Mouse (Mus musculus) ES-Bruce4 (cell line): ENCODE data around the gene Rab5if. TPM values are rescaled to one million over a fixed set of nuclear protein-coding genes. Genes with fewer than 3 reads are reported as not detected.

Experiments
- H3K27ac ChIP-seq: 2 replicates; pipeline ENCODE4 v1.5.1; 2012; ENCODE audit warnings: low read length, inconsistent platforms; ENCODE audit not compliant: insufficient read depth
- H3K27me3 ChIP-seq: 2 replicates; pipeline ENCODE4 v1.6.1; 2012; ENCODE audit warnings: mild to moderate bottlenecking, low read length, inconsistent platforms; ENCODE audit not compliant: control insufficient read depth, poor library complexity, insufficient read depth, severe bottlenecking
- H3K36me3 ChIP-seq: 2 replicates; pipeline ENCODE4 v1.6.1; 2012; ENCODE audit warnings: inconsistent platforms, mild to moderate bottlenecking, low read length, moderate library complexity; ENCODE audit not compliant: control insufficient read depth, poor library complexity, insufficient read depth, severe bottlenecking
- H3K4me1 ChIP-seq: one replicate; pipeline ENCODE4 v1.8.1; 2011; ENCODE audit warnings: low read length; ENCODE audit not compliant: control insufficient read depth, insufficient read depth
- H3K4me3 ChIP-seq: 2 replicates; pipeline ENCODE4 v1.5.1; 2011; ENCODE audit warnings: low read depth, mild to moderate bottlenecking, low read length
- H3K9ac ChIP-seq: 2 replicates; pipeline ENCODE4 v1.6.1; 2012; ENCODE audit warnings: low read depth, mild to moderate bottlenecking, inconsistent platforms; ENCODE audit not compliant: poor library complexity, severe bottlenecking
- H3K9me3 ChIP-seq: replicated peaks from 2 replicates; pipeline ENCODE4 v1.6.1; 2012; ENCODE audit warnings: mild to moderate bottlenecking, low read length, inconsistent platforms; ENCODE audit not compliant: control insufficient read depth, poor library complexity, insufficient read depth, severe bottlenecking
- CTCF ChIP-seq: IDR thresholded peaks from one replicate; pipeline ENCODE4 v1.8.1; 2011; ENCODE audit warnings: low read depth, low read length
- EP300 ChIP-seq: IDR thresholded peaks from 2 replicates; pipeline ENCODE4 v1.6.1; 2011; ENCODE audit warnings: low read depth, low read length; ENCODE audit not compliant: insufficient read depth
- POLR2A ChIP-seq: IDR thresholded peaks from one replicate; pipeline ENCODE4 v1.8.1; 2011; ENCODE audit warnings: low read length; ENCODE audit not compliant: insufficient read depth
- polyA plus RNA-seq: library from polyadenylated mRNA; stranded (reverse); fragments of >200 nt; gene quantifications from 2 replicates; pipeline ENCODE4 v1.2.4, GENCODE M21; 2011; ENCODE audit warnings: low read depth; ENCODE audit not compliant: missing spikeins, insufficient read depth, insufficient read length

The Rab5if gene
- polyA plus RNA-seq, 1 experiment = 98.2 TPM

DNA sequence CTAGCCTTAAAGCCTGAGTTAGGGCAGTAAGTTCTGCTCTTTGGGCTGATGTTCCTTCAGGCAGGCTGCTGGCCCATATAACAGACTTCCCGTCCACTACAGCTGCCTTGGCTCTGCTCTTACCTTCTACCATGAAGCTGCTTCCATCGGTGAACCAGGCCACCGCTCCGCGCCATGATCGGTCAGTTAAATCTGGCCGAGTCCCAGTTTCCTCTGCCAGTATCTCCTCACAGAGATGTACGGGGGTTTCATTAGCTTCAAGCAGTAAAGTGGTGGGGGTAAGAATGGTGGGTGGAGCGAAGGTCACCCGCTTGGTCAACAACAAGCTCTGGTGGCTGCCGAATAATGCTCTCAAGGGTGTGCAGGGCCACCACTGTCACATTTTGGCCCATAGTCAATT, 28.6 kb upstream of the Rab5if start:
- H3K4me1 ChIP-seq = no peaks in the 10 kb centered on the region
- H3K4me3 ChIP-seq = no peak overlapping the region
- no peak overlapping the region for H3K9ac ChIP-seq
- peaks cover 16% of the 10 kb centered on the region for H3K9me3 ChIP-seq
- peaks cover 47% of the 10 kb centered on the region for H3K36me3 ChIP-seq
- H3K27me3 ChIP-seq = no peaks in the 10 kb centered on the region
- TF ChIP-seq POLR2A (no peak), CTCF (no peak), EP300 (no peak)
- H3K27ac ChIP-seq = no peak overlapping the region

DNA sequence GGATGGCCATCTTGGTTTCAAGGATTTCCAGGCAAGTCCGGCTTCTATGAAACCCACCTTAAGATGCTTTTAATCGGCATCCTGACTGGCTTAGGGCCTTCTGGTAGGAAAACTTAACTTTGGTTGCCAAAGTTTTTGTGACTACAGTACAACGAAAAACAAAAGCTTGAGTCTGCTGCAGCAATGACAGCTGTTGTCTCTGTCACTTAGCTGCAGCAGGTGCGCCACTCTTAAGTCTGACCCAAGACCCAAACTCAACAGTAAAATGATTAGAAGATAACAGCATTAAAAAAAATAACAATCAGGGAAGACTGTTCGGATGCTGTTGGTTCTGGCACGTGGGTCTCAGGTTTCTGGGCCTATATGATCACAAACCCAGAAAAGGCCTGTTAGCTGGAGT, 24.1 kb upstream of the Rab5if start:
- H3K9me3 ChIP-seq = no peaks in the 10 kb centered on the region
- H3K9ac ChIP-seq = peak overlapping the region; percentile 71
- H3K27me3 ChIP-seq = no peaks in the 10 kb centered on the region
- no peaks in the 10 kb centered on the region for H3K4me1 ChIP-seq
- no peak for TF ChIP-seq POLR2A
- TF ChIP-seq CTCF = no peak
- no peak for TF ChIP-seq EP300
- H3K4me3 ChIP-seq = peak overlapping the region; percentile 89
- no peak overlapping the region for H3K27ac ChIP-seq
- peaks cover 22% of the 10 kb centered on the region for H3K36me3 ChIP-seq

DNA sequence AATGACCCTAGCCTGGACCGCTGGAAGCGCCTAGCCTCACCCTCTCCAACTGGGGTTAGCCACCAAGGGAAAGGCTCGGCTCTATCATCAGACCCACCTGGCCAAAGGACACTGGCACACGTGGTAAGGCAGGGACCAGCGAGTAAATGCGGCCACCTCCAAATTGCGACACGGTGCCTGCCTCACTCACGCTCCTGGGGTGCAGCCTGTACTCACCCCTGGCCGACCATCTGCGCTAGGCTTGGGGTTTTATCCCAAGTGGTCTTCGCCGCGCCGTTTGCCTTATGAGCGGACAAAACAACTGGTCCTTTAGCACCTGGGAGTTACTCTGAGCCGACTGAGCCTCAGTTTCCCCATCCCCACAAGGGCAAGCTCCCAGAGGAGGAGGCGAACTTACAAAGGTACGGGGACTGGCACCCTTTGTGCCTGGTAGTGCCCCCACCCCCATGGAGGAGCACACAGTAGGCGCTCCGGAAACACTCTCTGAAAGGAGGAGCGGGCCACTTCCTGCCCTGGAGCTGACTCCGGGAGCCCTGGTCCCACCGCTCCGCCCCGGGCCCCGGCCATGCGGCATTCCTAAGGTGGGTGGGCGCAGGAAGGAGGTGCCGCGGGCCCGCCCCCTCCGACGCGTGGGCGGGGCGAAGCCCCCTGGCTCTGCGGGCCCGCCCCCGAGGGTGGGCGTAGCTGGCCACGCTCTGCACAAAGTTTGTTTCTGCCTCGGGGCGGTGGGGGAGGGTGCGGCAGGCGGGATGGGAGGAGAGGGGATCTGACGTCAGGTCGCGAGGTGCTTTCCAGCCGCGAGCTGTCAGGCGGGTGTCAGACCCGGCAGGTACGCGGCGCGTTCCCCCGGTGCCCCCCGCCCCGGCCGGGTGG, 23.4 kb upstream of the Rab5if start, which contains the start of gene Tgif2:
Gene Tgif2 (plus strand): TSS at position 689 of the 873 bp plus-strand sequence.
- H3K27ac ChIP-seq = peak within 1 kb of the TSS; percentile 64
- no peaks in the 10 kb centered on the region for H3K9me3 ChIP-seq
- H3K27me3 ChIP-seq = no peaks in the 10 kb centered on the region
- H3K36me3 ChIP-seq = peaks cover 16% of the 10 kb centered on the region
- TF ChIP-seq CTCF = no peak
- TF ChIP-seq POLR2A = no peak
- peak; percentile 72; the same call in 1 of the 2 replicates for TF ChIP-seq EP300
- H3K4me3 ChIP-seq = peak within 1 kb of the TSS; percentile 89
- no peaks in the 10 kb centered on the region for H3K4me1 ChIP-seq
- peak within 1 kb of the TSS; percentile 90 for H3K9ac ChIP-seq

DNA sequence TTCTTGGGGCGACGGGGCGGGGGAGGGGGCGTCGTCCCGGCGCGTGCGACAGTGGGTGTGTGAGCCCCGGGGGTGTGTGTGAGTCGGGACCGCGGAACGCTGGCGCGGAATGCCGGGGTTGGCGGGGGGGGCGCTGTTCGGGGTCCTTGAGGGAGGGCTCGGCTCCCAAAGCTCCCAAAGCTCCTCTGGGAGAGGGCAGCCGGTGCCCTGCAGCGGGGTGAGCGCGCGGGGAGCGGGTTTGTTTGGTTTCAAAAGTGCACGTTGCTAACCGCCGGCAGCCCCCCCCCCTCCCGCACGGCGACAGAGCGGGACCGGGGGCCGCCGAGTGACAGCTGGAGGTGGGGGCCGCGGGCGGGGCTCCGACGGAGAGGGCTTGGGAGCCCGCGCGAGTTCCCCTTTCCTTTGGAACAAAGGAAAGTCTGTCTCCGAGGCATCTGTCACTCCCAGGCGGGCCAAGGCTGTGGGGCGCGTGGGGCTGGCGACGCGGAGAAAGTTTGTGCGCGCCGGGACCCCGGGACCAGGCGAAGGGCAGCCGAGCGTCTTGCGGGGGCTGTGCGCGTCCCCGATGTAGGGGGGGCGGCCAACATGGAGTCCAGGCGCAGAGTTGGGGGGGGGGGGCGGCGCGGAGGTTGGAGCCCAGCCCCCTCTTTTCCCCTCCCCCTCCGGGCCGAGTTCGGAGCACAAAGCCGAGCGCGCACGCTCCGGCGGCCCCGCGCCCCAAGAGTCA, 22.5 kb upstream of the Rab5if start:
- Histone ChIP-seq H3K4me1 (peaks cover 4% of the 10 kb centered on the region), H3K36me3 (peaks cover 9% of the 10 kb centered on the region)

DNA sequence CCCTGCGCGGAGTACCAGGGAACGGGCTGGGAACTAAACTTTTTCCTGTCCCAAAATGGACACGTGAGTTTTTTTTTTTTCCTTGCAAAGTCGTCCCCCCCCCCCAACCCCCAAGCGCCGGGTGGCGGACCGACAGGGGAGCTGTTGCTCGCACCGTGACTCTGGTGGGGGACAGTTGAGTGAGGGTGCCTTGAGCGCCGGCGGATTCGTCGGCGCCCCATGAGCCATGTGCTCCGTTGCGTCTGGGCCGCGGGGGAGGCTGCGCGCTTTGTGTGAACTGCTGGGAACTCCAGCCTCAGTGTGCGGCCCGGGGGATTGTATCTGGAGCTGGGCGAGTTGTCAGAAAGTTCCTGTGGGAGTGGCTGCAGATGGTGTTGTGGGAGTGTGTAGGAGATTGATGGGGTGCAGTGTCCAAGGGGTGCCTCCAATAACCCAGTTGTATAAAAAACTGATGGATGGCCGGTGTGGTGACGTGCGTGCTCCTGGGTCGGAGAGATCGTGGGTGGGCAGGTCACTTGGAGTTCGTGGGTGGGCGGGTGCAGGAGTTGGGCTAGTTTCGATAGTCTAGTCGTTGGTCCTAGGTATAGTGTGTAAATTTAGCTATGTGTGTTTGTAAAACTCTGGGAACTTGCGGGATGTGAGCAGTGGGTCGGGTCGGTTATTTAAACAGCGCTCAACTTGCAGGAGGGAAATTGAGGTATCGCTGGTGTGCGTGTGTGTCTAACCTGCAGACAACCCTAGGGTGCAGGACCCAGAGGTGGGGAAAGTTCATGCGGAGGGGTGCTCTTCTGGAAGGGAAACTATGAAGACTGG, 21.7 kb upstream of the Rab5if start:
- no peaks in the 10 kb centered on the region for H3K27me3 ChIP-seq
- peaks cover 13% of the 10 kb centered on the region for H3K36me3 ChIP-seq
- H3K9me3 ChIP-seq = no peaks in the 10 kb centered on the region
- H3K27ac ChIP-seq = peak overlapping the region; percentile 93
- no peak for TF ChIP-seq POLR2A
- no peak for TF ChIP-seq CTCF
- TF ChIP-seq EP300 = no peak
- peak overlapping the region; percentile 69 for H3K4me3 ChIP-seq
- H3K4me1 ChIP-seq = peaks cover 4% of the 10 kb centered on the region
- peak overlapping the region; percentile 90 for H3K9ac ChIP-seq

More for the DNA sequence above, 22.5 kb upstream of the Rab5if start:
- H3K9ac ChIP-seq = peak overlapping the region; percentile 90
- no peak overlapping the region for H3K27ac ChIP-seq
- no peaks in the 10 kb centered on the region for H3K27me3 ChIP-seq
- peak overlapping the region; percentile 69 for H3K4me3 ChIP-seq
- no peaks in the 10 kb centered on the region for H3K9me3 ChIP-seq
- TF ChIP-seq CTCF (no peak), POLR2A (no peak), EP300 (no peak)
